Mouse (Mus musculus): ENCODE results near the gene Lsamp.
"Not testable (repeated sequence)": the region's sequence is repeated elsewhere in the genome, so short reads cannot be mapped to it uniquely, and the experiment has no call there.

The Lsamp gene

DNA sequence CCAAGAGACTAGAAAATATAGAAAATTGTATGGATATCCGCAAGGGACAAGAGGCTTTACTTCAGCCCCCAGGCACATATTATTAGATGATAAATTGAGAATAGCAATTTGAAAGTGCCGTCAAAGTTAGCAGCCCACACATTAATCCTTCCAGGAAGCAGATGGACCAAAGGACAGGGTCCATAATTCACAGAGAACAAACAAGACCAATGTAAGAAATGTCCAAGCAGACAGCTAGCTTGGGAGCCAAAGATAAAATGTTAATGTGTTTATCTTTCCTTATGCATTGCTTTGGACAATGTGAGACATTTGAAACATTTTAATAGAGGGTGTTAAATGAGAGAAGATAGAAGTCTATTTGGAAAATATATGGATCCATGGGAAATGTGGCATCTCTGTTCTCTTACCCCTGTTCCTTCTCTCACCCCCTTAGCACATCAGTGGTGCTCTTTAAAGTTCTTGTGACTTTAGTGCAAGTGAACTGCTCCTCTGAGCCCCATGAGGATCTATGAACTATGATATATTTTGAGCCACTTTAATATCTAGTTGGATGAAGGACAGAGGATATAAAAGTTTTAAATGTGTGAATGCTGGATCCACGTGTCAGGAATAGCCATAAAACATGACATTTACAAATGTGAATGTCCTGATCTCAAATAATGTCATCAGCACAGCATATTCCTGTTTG, 1952.9 kb downstream of the Lsamp start:
- no peaks in the 10 kb centered on the region for H3K27me3 ChIP-seq (ENCODE audit: control insufficient read depth, insufficient read depth, low read length, poor library complexity, severe bottlenecking)
- no peak for DNase-seq (ENCODE audit: low read depth, low spot score)
- H3K36me3 ChIP-seq (ENCODE audit: control insufficient read depth, insufficient read depth, low read length, poor library complexity, severe bottlenecking), result no peaks in the 10 kb centered on the region

- no peaks in the 10 kb centered on the region for H3K27me3 ChIP-seq (ENCODE audit: control insufficient read depth, insufficient read depth, low read length, poor library complexity, severe bottlenecking)
- H3K36me3 ChIP-seq (ENCODE audit: control insufficient read depth, insufficient read depth, low read length, poor library complexity, severe bottlenecking), result no peaks in the 10 kb centered on the region
- DNase-seq (ENCODE audit: low read depth, low spot score), result no peak
These were observed 1953.4 kb downstream of the Lsamp start for GRCm38 (mm10) chr16:41937596-41937990.

DNA sequence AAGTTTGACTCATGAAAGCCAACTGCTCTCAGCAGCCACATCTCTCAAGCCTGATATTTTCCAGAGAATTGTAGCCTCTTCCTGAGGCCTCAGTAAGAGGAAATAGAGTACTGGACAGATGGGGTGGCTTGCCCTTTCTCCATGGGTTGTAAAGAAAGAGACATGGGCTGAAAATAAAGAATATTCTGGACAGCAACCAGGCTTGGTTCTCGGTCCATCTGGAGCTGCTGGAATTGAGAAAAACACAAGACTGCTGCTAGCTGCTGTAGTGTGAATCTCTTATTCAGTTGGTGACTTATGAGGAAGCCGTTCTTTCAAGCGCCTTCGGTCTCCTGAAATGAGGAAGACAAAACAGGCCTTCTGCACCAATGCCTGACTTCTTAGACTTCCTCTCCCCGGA, 1954.1 kb downstream of the Lsamp start:
- no peak for DNase-seq (ENCODE audit: low read depth, low spot score)
- no peaks in the 10 kb centered on the region for H3K36me3 ChIP-seq (ENCODE audit: control insufficient read depth, insufficient read depth, low read length, poor library complexity, severe bottlenecking)
- H3K27me3 ChIP-seq (ENCODE audit: control insufficient read depth, insufficient read depth, low read length, poor library complexity, severe bottlenecking), result no peaks in the 10 kb centered on the region

GRCm38 (mm10) chr16:41941591-41942315, 1957.6 kb downstream of the Lsamp start:
- no peaks in the 10 kb centered on the region for H3K27me3 ChIP-seq (ENCODE audit: control insufficient read depth, insufficient read depth, low read length, poor library complexity, severe bottlenecking)
- DNase-seq (ENCODE audit: low read depth, low spot score), result no peak
- no peaks in the 10 kb centered on the region for H3K36me3 ChIP-seq (ENCODE audit: control insufficient read depth, insufficient read depth, low read length, poor library complexity, severe bottlenecking)

- Histone ChIP-seq H3K27me3 (ENCODE audit: control insufficient read depth, insufficient read depth, low read length, poor library complexity, severe bottlenecking) (no peaks in the 10 kb centered on the region), H3K36me3 (ENCODE audit: control insufficient read depth, insufficient read depth, low read length, poor library complexity, severe bottlenecking) (no peaks in the 10 kb centered on the region)
- no peak for DNase-seq (ENCODE audit: low read depth, low spot score)
These were observed 1973.7 kb downstream of the Lsamp start for GRCm38 (mm10) chr16:41957811-41958210.

DNA sequence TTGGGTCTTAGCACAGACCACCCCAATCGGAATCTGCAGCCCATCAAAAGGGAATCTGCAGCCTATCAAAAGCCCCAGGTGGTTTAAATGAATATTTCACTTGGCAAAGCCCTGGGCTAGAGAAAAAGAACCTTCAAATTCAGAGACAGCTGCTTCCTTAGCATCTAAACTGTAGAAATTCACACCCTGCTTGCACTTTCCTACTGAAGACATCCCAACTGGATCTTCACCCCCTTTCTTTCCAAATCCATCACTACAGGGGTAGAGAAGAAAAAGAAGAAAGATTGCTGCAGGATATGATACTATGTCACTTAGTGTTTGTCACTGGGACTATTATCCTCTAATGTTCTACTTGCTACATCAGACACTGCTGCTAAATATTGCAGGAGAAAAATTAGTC, 1981.5 kb downstream of the Lsamp start:
- Histone ChIP-seq H3K27me3 (ENCODE audit: control insufficient read depth, insufficient read depth, low read length, poor library complexity, severe bottlenecking) (no peaks in the 10 kb centered on the region), H3K36me3 (ENCODE audit: control insufficient read depth, insufficient read depth, low read length, poor library complexity, severe bottlenecking) (no peaks in the 10 kb centered on the region)
- DNase-seq (ENCODE audit: low read depth, low spot score), result no peak

DNA sequence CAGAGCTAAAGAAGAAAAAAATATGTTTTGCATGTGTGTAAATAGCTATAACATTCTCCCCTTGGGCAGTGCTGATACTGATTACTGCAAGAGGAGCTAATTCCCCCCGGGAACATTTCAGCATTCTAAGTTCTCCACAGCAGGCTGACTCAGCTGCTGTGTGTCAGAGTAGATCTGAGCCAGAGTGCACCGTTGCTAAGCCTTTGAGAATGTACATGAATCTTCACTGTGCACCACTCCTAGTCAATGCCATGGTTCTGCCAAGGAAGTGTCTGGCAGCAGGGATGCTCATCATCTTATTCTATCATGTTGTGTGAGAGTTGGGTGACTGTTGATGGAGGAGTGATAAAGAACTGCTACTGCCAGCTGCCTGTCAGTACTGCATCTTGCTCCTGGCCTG, 1985.1 kb downstream of the Lsamp start:
- DNase-seq (ENCODE audit: low read depth, low spot score), result no peak
- Histone ChIP-seq H3K36me3 (ENCODE audit: control insufficient read depth, insufficient read depth, low read length, poor library complexity, severe bottlenecking) (no peaks in the 10 kb centered on the region), H3K27me3 (ENCODE audit: control insufficient read depth, insufficient read depth, low read length, poor library complexity, severe bottlenecking) (no peaks in the 10 kb centered on the region)

DNA sequence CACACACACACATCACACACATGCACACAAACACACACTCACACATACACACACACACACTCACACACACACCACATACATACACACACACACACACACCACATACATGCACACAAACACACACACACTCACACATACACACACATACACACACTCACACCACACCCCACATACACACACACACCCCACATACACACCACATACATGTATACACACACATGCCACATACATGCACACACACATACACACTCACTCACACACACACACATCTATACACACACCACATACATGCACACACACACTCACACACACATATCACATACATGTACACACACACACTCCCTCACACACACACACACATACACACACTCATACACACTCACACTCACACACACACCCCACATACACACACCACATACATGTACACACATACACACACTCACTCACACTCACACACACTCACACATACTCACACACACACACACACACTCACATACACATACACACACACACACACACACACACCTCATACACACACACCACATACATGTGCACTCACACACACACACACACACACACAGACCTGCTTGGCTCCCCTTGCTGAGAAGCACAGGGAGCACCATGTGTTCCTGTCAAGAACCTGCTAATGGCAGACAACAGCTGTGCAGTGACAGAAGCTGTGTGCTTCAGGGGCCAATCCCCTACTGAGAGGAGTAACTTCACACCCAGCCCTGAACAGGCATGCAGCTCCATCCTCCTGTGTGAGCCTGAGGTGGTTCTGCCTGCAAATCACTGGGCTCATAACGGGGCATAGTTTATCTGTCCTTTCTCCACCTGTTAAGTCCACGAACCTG, 1990.9 kb downstream of the Lsamp start:
- Histone ChIP-seq H3K36me3 (ENCODE audit: control insufficient read depth, insufficient read depth, low read length, poor library complexity, severe bottlenecking) (no peaks in the 10 kb centered on the region), H3K27me3 (ENCODE audit: control insufficient read depth, insufficient read depth, low read length, poor library complexity, severe bottlenecking) (no peaks in the 10 kb centered on the region)
- no peak for DNase-seq (ENCODE audit: low read depth, low spot score)

GRCm38 (mm10) chr16:41976897-41977296, 1992.7 kb downstream of the Lsamp start:
- no peaks in the 10 kb centered on the region for H3K27me3 ChIP-seq (ENCODE audit: control insufficient read depth, insufficient read depth, low read length, poor library complexity, severe bottlenecking)
- H3K36me3 ChIP-seq (ENCODE audit: control insufficient read depth, insufficient read depth, low read length, poor library complexity, severe bottlenecking), result no peaks in the 10 kb centered on the region
- DNase-seq (ENCODE audit: low read depth, low spot score), result no peak

GRCm38 (mm10) chr16:41996956-41997355, 2012.8 kb downstream of the Lsamp start:
- DNase-seq (ENCODE audit: low read depth, low spot score), result no peak
- Histone ChIP-seq H3K27me3 (ENCODE audit: control insufficient read depth, insufficient read depth, low read length, poor library complexity, severe bottlenecking) (no peaks in the 10 kb centered on the region), H3K36me3 (ENCODE audit: control insufficient read depth, insufficient read depth, low read length, poor library complexity, severe bottlenecking) (no peaks in the 10 kb centered on the region)

DNA sequence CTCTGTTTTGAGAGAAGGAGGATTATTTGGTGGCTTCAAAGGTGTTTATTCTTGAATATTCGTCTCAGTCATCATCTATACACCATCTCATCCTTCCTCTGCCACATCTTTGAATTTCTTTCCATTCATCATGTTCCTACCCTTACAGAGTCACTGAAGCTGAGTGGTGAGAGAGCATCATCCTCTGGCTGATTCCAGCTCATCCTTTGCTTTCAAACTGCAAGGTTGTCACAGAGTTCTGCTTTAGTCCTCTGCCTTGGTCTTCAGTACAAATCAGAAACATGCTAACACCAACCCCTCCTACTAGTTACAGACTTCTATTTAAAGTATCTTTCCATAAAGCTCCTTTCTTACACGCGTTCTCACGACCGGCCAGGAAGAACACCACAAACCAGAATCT, 2018.8 kb downstream of the Lsamp start:
- H3K27me3 ChIP-seq (ENCODE audit: control insufficient read depth, insufficient read depth, low read length, poor library complexity, severe bottlenecking), result no peaks in the 10 kb centered on the region
- H3K36me3 ChIP-seq (ENCODE audit: control insufficient read depth, insufficient read depth, low read length, poor library complexity, severe bottlenecking), result no peaks in the 10 kb centered on the region
- no peak for DNase-seq (ENCODE audit: low read depth, low spot score)

- not testable (repeated sequence) for DNase-seq (ENCODE audit: low read depth, low spot score); H3K27me3 ChIP-seq (ENCODE audit: control insufficient read depth, insufficient read depth, low read length, poor library complexity, severe bottlenecking); H3K36me3 ChIP-seq (ENCODE audit: control insufficient read depth, insufficient read depth, low read length, poor library complexity, severe bottlenecking)
These were observed 2019.3 kb downstream of the Lsamp start for GRCm38 (mm10) chr16:42003506-42003905.

DNA sequence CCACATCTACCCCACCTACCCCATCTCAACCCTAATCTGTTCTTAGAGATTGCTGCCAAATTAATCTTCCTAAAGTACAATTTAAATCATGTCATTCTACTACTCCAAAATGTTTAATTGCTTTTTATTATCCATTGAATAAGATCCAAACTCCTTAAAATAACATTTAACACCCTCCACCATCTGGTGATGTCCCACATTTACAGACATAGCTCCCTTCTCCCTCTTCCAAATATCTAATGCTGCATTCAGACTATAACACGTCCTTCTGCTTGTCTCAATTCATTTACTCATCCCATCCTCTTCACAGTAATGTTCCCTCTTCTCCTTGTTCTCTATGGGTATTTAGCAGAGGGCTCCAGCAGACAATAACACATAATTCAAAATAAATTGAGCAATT, 2020.0 kb downstream of the Lsamp start:
- DNase-seq (ENCODE audit: low read depth, low spot score), result no peak
- H3K27me3 ChIP-seq (ENCODE audit: control insufficient read depth, insufficient read depth, low read length, poor library complexity, severe bottlenecking), result no peaks in the 10 kb centered on the region
- no peaks in the 10 kb centered on the region for H3K36me3 ChIP-seq (ENCODE audit: control insufficient read depth, insufficient read depth, low read length, poor library complexity, severe bottlenecking)

- no peaks in the 10 kb centered on the region for H3K36me3 ChIP-seq (ENCODE audit: control insufficient read depth, insufficient read depth, low read length, poor library complexity, severe bottlenecking)
- no peaks in the 10 kb centered on the region for H3K27me3 ChIP-seq (ENCODE audit: control insufficient read depth, insufficient read depth, low read length, poor library complexity, severe bottlenecking)
- DNase-seq (ENCODE audit: low read depth, low spot score), result no peak
These were observed 2030.8 kb downstream of the Lsamp start for GRCm38 (mm10) chr16:42014937-42015336.

DNA sequence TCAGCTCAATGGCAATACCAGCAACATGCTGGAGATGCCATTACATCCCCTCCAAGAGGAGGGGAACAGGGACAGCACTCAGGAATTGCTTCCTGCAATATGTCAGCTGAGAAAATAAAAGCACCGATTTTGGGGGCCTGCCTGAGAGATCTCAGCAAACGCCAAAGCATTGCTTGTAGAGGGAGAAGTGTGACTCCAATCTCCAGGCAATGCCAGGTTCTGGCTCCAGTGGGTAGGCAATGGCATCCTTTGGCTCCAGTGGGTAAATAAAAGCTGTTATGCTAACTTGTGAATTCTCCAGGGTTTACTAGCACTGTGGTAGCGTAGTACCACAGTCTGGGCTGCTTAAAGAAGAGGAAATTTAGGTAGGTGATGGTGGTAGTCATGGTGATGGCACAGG, 2031.3 kb downstream of the Lsamp start:
- no peak for DNase-seq (ENCODE audit: low read depth, low spot score)
- Histone ChIP-seq H3K36me3 (ENCODE audit: control insufficient read depth, insufficient read depth, low read length, poor library complexity, severe bottlenecking) (no peaks in the 10 kb centered on the region), H3K27me3 (ENCODE audit: control insufficient read depth, insufficient read depth, low read length, poor library complexity, severe bottlenecking) (no peaks in the 10 kb centered on the region)
